Mouse (Mus musculus): ENCODE data around the gene Pabpn1l. TPM values are rescaled to one million over a fixed set of nuclear protein-coding genes. Genes with fewer than 3 reads are reported as not detected.

The Pabpn1l gene
- polyA plus RNA-seq, 1 experiment from 2014 or later: not detected

DNA sequence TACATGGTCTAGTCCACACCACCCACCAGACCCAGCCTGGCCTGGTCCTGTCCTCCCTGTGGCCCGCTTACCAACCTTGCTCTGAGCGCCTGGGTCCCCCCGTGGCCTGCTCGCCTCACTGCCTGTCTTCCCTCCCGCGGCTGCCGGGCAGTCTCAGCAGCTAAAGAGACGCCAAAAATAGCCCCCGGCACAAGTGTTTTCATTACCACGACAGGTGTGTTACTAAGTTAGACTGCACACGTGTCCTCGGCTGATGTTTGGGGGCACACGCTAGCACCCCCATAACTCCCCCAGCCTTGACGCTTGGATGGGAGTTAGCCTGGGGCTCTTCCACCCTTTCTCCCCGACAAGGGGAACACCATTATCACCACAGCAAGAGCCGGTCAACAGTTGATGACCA, 23.8 kb upstream of the Pabpn1l start:
- Histone ChIP-seq H3K4me1 (replicated peaks) (peaks cover 30% of the 10 kb centered on the region), H3K36me3 (no peaks in the 10 kb centered on the region), H3K4me3 (no peak overlapping the region), H3K9ac (no peak overlapping the region), H3K27me3 (0 out of 2 replicates have a peak, but pooled peaks cover 3% of the 10 kb centered on the region), H3K27ac (no peak overlapping the region), H3K9me3 (replicated peaks) (no peaks in the 10 kb centered on the region), H3K4me2 (peak overlapping the region; percentile 3; the same call in 1 of the 2 replicates)
- ATAC-seq (replicated peaks; ENCODE audit: insufficient number of reproducible peaks, insufficient read depth, low FRiP score, low read depth): no peak
- WGBS: 53% methylated on average over 16 of the region's 16 CpGs

GRCm38 (mm10) chr8:122644175-122644954, 21.8 kb upstream of the Pabpn1l start:
- no peak for ATAC-seq (replicated peaks; ENCODE audit: insufficient number of reproducible peaks, insufficient read depth, low FRiP score, low read depth)
- 64% methylated on average over 6 of the region's 6 CpGs for WGBS
- no peaks in the 10 kb centered on the region for H3K36me3 ChIP-seq
- peaks cover 38% of the 10 kb centered on the region for H3K4me1 ChIP-seq (replicated peaks)
- H3K9ac ChIP-seq: no peak overlapping the region
- H3K4me3 ChIP-seq: no peak overlapping the region
- H3K9me3 ChIP-seq (replicated peaks): no peaks in the 10 kb centered on the region
- H3K4me2 ChIP-seq: no peak overlapping the region
- no peaks in the 10 kb centered on the region for H3K27me3 ChIP-seq
- H3K27ac ChIP-seq: no peak overlapping the region

GRCm38 (mm10) chr8:122642071-122642470, 19.5 kb upstream of the Pabpn1l start:
- ATAC-seq (replicated peaks; ENCODE audit: insufficient number of reproducible peaks, insufficient read depth, low FRiP score, low read depth): peak; percentile 21; the same call in 1 of the 2 replicates
- 34% methylated on average over 9 of the region's 9 CpGs for WGBS
- H3K4me1 ChIP-seq (replicated peaks): peaks cover 53% of the 10 kb centered on the region

DNA sequence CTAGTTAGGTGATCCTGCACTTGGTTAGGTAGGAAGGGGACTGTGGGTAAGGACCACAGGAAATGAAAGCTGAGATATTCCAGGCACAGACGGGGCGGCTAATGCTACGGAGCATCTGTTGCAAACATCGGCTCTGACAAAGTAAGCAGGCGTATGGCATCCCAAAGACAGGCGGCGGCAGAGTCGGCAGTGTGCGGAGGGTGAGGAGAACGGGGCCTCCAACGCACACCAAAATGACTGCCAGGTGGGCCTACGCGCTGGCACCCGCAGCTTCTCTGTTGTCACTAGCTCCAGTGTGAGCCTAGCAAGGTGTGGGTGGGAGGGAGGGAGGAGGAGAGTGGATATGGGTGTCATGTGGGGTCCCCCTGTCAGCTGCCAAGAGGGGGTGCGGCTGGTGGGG, 18.9 kb upstream of the Pabpn1l start:
- ATAC-seq (replicated peaks; ENCODE audit: insufficient number of reproducible peaks, insufficient read depth, low FRiP score, low read depth): no peak
- no peak overlapping the region for H3K4me2 ChIP-seq
- H3K4me1 ChIP-seq (replicated peaks): peaks cover 53% of the 10 kb centered on the region
- 80% methylated on average over 15 of the region's 15 CpGs for whole genome bisulfite sequencing
- H3K9me3 ChIP-seq (replicated peaks): no peaks in the 10 kb centered on the region
- H3K9ac ChIP-seq: no peak overlapping the region
- no peak overlapping the region for H3K4me3 ChIP-seq
- no peaks in the 10 kb centered on the region for H3K36me3 ChIP-seq
- no peaks in the 10 kb centered on the region for H3K27me3 ChIP-seq
- H3K27ac ChIP-seq: no peak overlapping the region

More at GRCm38 (mm10) chr8:122642071-122642470, 19.5 kb upstream of the Pabpn1l start:
- H3K9me3 ChIP-seq (replicated peaks): no peaks in the 10 kb centered on the region
- H3K4me2 ChIP-seq: no peak overlapping the region
- no peak overlapping the region for H3K4me3 ChIP-seq
- H3K9ac ChIP-seq: no peak overlapping the region
- no peaks in the 10 kb centered on the region for H3K36me3 ChIP-seq
- H3K27ac ChIP-seq: no peak overlapping the region
- H3K27me3 ChIP-seq: no peaks in the 10 kb centered on the region

DNA sequence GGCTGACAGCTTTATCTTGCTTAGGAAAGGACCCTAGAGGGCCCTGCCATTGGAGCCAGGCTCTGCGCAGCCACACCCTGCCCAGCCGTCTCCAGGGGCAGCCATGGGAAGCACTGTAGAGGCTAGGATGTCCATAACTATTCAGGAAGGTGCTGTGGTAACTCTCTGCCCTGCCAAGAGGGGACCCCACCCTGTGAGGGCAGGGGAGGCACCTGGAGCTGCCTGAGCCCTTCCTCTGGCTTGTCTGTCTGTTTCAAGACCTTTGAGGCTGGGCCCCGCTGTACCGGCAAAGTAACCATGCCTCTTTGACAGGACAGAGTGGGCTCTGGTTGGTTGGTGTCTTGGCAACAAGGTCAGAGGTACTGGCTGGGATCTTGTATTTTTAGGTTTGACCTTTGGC, 18.3 kb upstream of the Pabpn1l start:
- Histone ChIP-seq H3K36me3 (no peaks in the 10 kb centered on the region), H3K9me3 (replicated peaks) (no peaks in the 10 kb centered on the region), H3K4me3 (no peak overlapping the region), H3K4me2 (no peak overlapping the region), H3K27ac (no peak overlapping the region), H3K4me1 (replicated peaks) (peaks cover 51% of the 10 kb centered on the region), H3K27me3 (no peaks in the 10 kb centered on the region), H3K9ac (no peak overlapping the region)
- 72% methylated on average over 4 of the region's 4 CpGs for WGBS
- ATAC-seq (replicated peaks; ENCODE audit: insufficient number of reproducible peaks, insufficient read depth, low FRiP score, low read depth): no peak

DNA sequence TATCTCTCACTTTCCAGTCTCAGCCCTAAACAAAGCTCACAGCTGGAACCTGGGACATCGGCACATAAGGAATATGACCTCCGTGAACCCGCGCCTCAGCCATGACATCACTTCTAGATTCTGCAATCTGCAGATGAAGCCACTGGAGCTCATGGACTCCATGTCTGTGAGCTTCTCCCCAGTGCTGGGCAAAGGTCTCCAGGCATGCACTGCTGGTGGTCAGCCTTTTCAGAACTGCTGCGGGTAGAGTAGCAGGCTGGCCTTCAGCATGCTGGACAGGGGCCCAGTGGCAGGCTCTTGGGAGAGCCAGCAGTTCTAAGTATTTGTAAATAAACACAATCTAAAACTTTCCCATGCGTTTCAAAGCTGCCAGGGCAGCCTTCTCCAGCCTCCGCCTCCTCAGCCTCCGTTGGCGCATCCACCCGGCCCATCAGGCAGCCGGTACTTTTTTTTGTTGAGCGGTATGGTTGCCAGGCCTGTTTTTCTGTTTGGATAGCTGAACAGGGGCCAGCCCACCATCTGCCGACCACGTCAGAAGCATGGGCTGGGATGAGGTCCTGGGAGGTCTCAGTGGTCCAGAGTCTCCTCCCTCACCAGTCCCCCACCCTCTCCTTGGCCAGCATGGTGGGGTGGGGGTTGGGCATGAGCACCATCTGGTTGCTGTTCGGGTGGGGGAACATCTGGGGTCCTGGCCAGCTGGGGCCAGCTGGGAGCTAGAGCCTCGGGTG, 17.1 kb upstream of the Pabpn1l start:
- Histone ChIP-seq H3K4me2 (no peak overlapping the region), H3K9ac (no peak overlapping the region)
- ATAC-seq (replicated peaks; ENCODE audit: insufficient number of reproducible peaks, insufficient read depth, low FRiP score, low read depth): no peak; the same call in 1 of the 2 replicates

DNA sequence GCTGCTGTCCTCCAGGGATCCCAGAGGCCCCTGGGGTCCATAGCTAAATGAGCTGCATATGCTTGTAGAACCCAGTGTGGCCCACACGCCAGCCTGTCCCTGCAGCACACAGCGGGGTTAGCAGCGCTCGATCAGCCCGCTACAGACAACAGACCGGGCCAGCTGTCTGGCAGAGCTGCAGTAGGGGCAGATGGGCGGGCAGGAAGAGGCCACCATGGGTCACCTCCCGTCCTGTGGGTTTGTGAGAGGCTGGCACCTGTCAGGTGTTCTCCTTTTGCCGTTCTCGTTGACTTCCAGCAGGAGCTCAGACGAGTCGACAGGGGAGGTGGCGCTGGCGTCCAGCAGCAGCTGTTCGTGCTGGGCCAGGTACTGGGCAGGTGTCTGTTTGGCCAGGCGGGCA, 16.1 kb upstream of the Pabpn1l start:
- Histone ChIP-seq H3K36me3 (0 out of 2 replicates have a peak, but pooled peaks cover 2% of the 10 kb centered on the region), H3K9ac (no peak overlapping the region), H3K4me3 (no peak overlapping the region), H3K4me1 (replicated peaks) (peaks cover 53% of the 10 kb centered on the region), H3K27ac (no peak overlapping the region), H3K9me3 (replicated peaks) (no peaks in the 10 kb centered on the region), H3K4me2 (no peak overlapping the region), H3K27me3 (no peaks in the 10 kb centered on the region)
- WGBS: 81% methylated on average over 16 of the region's 16 CpGs
- no peak for ATAC-seq (replicated peaks; ENCODE audit: insufficient number of reproducible peaks, insufficient read depth, low FRiP score, low read depth)

More for the DNA sequence above, 17.1 kb upstream of the Pabpn1l start:
- H3K27me3 ChIP-seq: no peaks in the 10 kb centered on the region
- WGBS: 46% methylated on average over 16 of the region's 16 CpGs
- no peak overlapping the region for H3K27ac ChIP-seq
- peaks cover 53% of the 10 kb centered on the region for H3K4me1 ChIP-seq (replicated peaks)
- H3K36me3 ChIP-seq: 0 out of 2 replicates have a peak, but pooled peaks cover 2% of the 10 kb centered on the region
- H3K4me3 ChIP-seq: no peak overlapping the region
- no peaks in the 10 kb centered on the region for H3K9me3 ChIP-seq (replicated peaks)

DNA sequence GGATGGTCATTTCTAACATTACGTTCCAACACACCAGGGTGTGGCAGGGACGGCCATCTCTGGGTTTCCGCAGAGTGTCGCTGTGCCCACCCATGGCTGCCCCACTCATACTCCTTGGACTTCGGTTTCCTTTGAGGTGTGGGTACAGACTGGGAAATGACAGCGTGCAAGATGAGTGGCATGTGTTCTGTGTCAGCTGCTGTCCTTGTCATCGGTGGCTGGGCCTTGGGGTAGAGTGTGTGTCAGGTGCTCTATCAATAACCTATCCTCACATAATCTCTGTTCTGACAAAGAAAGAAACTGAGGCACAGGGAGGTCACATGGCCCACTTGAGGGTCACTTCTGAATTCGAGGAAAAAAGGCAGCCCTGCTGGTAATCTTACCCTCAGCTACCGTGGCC, 14.7 kb upstream of the Pabpn1l start:
- ATAC-seq (replicated peaks; ENCODE audit: insufficient number of reproducible peaks, insufficient read depth, low FRiP score, low read depth): no peak
- Histone ChIP-seq H3K9me3 (replicated peaks) (no peaks in the 10 kb centered on the region), H3K4me3 (no peak overlapping the region), H3K4me1 (replicated peaks) (peaks cover 47% of the 10 kb centered on the region), H3K36me3 (0 out of 2 replicates have a peak, but pooled peaks cover 6% of the 10 kb centered on the region), H3K27ac (no peak overlapping the region), H3K27me3 (no peaks in the 10 kb centered on the region), H3K9ac (no peak overlapping the region), H3K4me2 (no peak overlapping the region; the same call in 1 of the 2 replicates)
- WGBS: 78% methylated on average over 9 of the region's 9 CpGs

DNA sequence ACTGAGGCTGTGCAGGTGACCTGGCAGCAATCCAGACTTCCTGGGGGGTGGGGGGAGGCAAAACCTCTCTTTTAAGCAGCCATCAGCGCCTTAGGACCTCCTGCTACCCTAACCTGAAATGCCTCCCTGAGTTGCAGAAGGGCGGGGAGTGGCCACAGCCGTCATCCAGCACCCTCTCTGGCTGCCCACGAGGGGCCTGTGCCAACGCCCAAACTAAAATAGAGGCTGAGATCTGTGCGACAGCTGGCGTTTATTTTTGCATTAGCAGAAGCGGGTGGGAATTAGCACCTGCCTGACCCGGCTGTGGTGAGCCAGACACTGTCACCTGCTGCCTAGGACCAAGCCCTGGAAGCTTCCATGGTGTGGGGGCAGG, 14.2 kb upstream of the Pabpn1l start:
- H3K36me3 ChIP-seq: 0 out of 2 replicates have a peak, but pooled peaks cover 6% of the 10 kb centered on the region
- WGBS: 47% methylated on average over 9 of the region's 9 CpGs
- peak; percentile 49 for ATAC-seq (replicated peaks; ENCODE audit: insufficient number of reproducible peaks, insufficient read depth, low FRiP score, low read depth)
- H3K4me2 ChIP-seq: no peak overlapping the region; the same call in 1 of the 2 replicates
- peaks cover 43% of the 10 kb centered on the region for H3K4me1 ChIP-seq (replicated peaks)
- no peak overlapping the region for H3K9ac ChIP-seq
- H3K4me3 ChIP-seq: no peak overlapping the region
- no peak overlapping the region for H3K27ac ChIP-seq
- no peaks in the 10 kb centered on the region for H3K9me3 ChIP-seq (replicated peaks)
- H3K27me3 ChIP-seq: no peaks in the 10 kb centered on the region

DNA sequence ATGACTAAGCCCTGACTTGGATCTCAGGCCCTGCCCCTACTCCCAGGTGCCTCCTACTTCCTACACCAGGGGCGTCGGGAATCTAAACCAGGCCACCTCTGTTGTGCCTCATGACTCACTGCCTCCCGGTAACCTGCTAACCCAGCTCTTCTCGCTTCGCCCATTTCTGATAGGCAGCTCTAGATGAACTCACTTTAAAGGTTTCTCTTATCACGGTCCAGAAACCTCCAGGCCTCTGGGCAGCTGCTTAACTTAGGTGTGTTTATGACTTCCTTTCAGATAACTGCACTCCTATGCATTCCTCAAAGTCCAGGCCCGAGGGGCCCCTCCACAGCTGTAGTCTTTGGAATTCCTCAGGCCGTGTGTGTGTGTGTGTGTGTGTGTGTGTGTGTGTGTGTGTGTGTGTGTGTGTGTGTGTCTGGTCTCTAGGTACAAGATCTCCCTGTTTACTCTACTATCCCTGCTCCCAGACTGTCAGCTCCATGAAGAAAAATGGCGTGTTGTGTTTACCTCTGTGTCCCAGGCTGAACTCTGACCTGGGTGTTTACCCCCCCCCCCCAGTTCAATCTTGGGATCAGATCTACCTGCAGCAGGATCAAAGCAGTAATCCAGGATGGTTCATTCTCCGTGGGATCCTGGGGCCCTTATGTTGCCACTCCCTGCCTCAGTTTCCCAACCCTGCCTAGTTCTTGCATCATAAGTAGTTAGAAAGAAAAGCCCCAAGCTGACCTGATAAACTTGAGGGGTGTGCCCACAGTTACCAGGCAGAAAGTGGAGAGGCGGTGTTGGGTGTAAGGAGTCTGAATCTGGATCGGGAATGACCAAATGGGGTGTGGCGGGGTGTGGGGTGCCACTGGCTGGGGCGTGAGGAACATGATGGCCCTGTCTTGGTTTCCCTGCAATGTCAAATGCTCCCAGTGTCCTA, 13.6 kb upstream of the Pabpn1l start:
- Histone ChIP-seq H3K9ac (no peak overlapping the region), H3K27ac (no peak overlapping the region), H3K9me3 (replicated peaks) (no peaks in the 10 kb centered on the region), H3K4me3 (no peak overlapping the region), H3K4me2 (no peak overlapping the region), H3K27me3 (no peaks in the 10 kb centered on the region), H3K4me1 (replicated peaks) (peaks cover 39% of the 10 kb centered on the region), H3K36me3 (0 out of 2 replicates have a peak, but pooled peaks cover 6% of the 10 kb centered on the region)
- ATAC-seq (replicated peaks; ENCODE audit: insufficient number of reproducible peaks, insufficient read depth, low FRiP score, low read depth): no peak; the same call in 1 of the 2 replicates
- WGBS: 42% methylated on average over 14 of the region's 14 CpGs

- 0 out of 2 replicates have a peak, but pooled peaks cover 6% of the 10 kb centered on the region for H3K36me3 ChIP-seq
- no peaks in the 10 kb centered on the region for H3K27me3 ChIP-seq
- no peak overlapping the region for H3K9ac ChIP-seq
- no peak for ATAC-seq (replicated peaks; ENCODE audit: insufficient number of reproducible peaks, insufficient read depth, low FRiP score, low read depth)
- peaks cover 28% of the 10 kb centered on the region for H3K4me1 ChIP-seq (replicated peaks)
- H3K9me3 ChIP-seq (replicated peaks): no peaks in the 10 kb centered on the region
- H3K27ac ChIP-seq: no peak overlapping the region
- no peak overlapping the region for H3K4me3 ChIP-seq
- H3K4me2 ChIP-seq: no peak overlapping the region
- 93% methylated on average over 14 of the region's 14 CpGs for WGBS
Measured at GRCm38 (mm10) chr8:122633205-122633604, 10.7 kb upstream of the Pabpn1l start.
